Mouse (Mus musculus) embryonic facial prominence, embryonic 10.5 days (tissue): Measurements from ENCODE around the gene Mbd6. TPM values are rescaled to one million over a fixed set of nuclear protein-coding genes. Genes with fewer than 3 reads are reported as not detected.
A peak's percentile ranks its signal among the peaks of the same experiment; 100 is the strongest.
"Not testable (repeated sequence)": the region's sequence is repeated elsewhere in the genome, so short reads cannot be mapped to it uniquely, and the experiment has no call there.

Experiments used
- DNase-seq: peaks from one replicate; pipeline ENCODE4 v3.0.0-alpha.2; 2017; ENCODE audit warnings: low spot score
- H3K27ac ChIP-seq: fragments of 300-500 bp; sonication (generic); replicated peaks from 2 replicates; pipeline ENCODE4 v1.5.1; 2016; ENCODE audit warnings: mild to moderate bottlenecking
- H3K27me3 ChIP-seq: fragments of 300-500 bp; sonication (generic); replicated peaks from 2 replicates; pipeline ENCODE4 v1.6.1; 2016; ENCODE audit warnings: low read depth, mild to moderate bottlenecking; ENCODE audit not compliant: poor library complexity, severe bottlenecking
- H3K36me3 ChIP-seq: fragments of 300-500 bp; sonication (generic); replicated peaks from 2 replicates; pipeline ENCODE4 v1.6.1; 2016; ENCODE audit warnings: mild to moderate bottlenecking, moderate library complexity
- H3K4me1 ChIP-seq: fragments of 300-500 bp; sonication (generic); 2 replicates; pipeline ENCODE4 v1.6.1; 2016
- H3K4me3 ChIP-seq: fragments of 300-500 bp; sonication (generic); 2 replicates; pipeline ENCODE4 v1.5.1; 2016; ENCODE audit warnings: mild to moderate bottlenecking, moderate library complexity
- H3K9me3 ChIP-seq: fragments of 300-500 bp; sonication (generic); 2 replicates; pipeline ENCODE4 v1.6.1; 2016; ENCODE audit warnings: mild to moderate bottlenecking
- WGBS: fragments of 180-500 bp; shearing (Covaris S2); methylation state at CpG from one replicate; pipeline ENCODE4 v1.1.7; 2016; 5-methylcytosine and 5-hydroxymethylcytosine counted together
- polyA plus RNA-seq: library from polyadenylated mRNA; unstranded; fragments of >200 nt; fragmentation: Nextera tagmentation; extraction: Ambion mirVana; gene quantifications from 2 replicates; pipeline ENCODE4 v1.2.1, GENCODE M21; 2016

Gene Mbd6
- polyA plus RNA-seq, 1 experiment from 2014 or later, result 12.2 TPM

- DNase-seq, result peak; percentile 94
- Histone ChIP-seq H3K9me3 (no peaks in the 10 kb centered on the region), H3K4me3 (peak within 1 kb of the TSS; percentile 95), H3K27ac (peak within 1 kb of the TSS; percentile 92), H3K27me3 (no peaks in the 10 kb centered on the region), H3K36me3 (peaks cover 35% of the 10 kb centered on the region), H3K4me1 (peaks cover 13% of the 10 kb centered on the region)
- under 1% methylated on average over 65 of the region's 65 CpGs for WGBS
These were observed 22.9 kb upstream of the Mbd6 start, which contains the start of gene Mars for GRCm38 (mm10) chr10:127311476-127312355. Gene Mars (minus strand): TSS chr10:127311786.

- Histone ChIP-seq H3K27ac (peak overlapping the region; percentile 92), H3K4me1 (peaks cover 13% of the 10 kb centered on the region), H3K27me3 (no peaks in the 10 kb centered on the region), H3K4me3 (peak overlapping the region; percentile 95), H3K36me3 (peaks cover 44% of the 10 kb centered on the region), H3K9me3 (no peaks in the 10 kb centered on the region)
- 37% methylated on average over 23 of the region's 23 CpGs for WGBS
- DNase-seq, result peak; percentile 73
These were observed 22.0 kb upstream of the Mbd6 start for GRCm38 (mm10) chr10:127310523-127311475.

GRCm38 (mm10) chr10:127309167-127309566 is 20.3 kb upstream of the Mbd6 start:
- H3K36me3 ChIP-seq, result peaks cover 61% of the 10 kb centered on the region
- not testable (repeated sequence) for DNase-seq, H3K9me3 ChIP-seq, H3K4me3 ChIP-seq, H3K27ac ChIP-seq, H3K27me3 ChIP-seq
- peaks cover 13% of the 10 kb centered on the region for H3K4me1 ChIP-seq
- WGBS, result 86% methylated on average over 3 of the region's 3 CpGs

- no peaks in the 10 kb centered on the region for H3K27me3 ChIP-seq
- H3K4me1 ChIP-seq, result no peaks in the 10 kb centered on the region
- H3K27ac ChIP-seq, result no peak overlapping the region
- peaks cover 100% of the 10 kb centered on the region for H3K36me3 ChIP-seq
- H3K9me3 ChIP-seq, result no peaks in the 10 kb centered on the region
- WGBS, result 95% methylated on average over 11 of the region's 11 CpGs
- no peak overlapping the region for H3K4me3 ChIP-seq
- DNase-seq, result no peak
These were observed 14.3 kb upstream of the Mbd6 start for GRCm38 (mm10) chr10:127303136-127303535.

GRCm38 (mm10) chr10:127300361-127300760 is 11.5 kb upstream of the Mbd6 start:
- 94% methylated on average over 6 of the region's 6 CpGs for WGBS
- Histone ChIP-seq H3K27ac (no peak overlapping the region), H3K9me3 (no peaks in the 10 kb centered on the region), H3K27me3 (no peaks in the 10 kb centered on the region), H3K36me3 (peaks cover 100% of the 10 kb centered on the region), H3K4me3 (no peak overlapping the region), H3K4me1 (no peaks in the 10 kb centered on the region)
- no peak for DNase-seq

- Histone ChIP-seq H3K4me1 (peaks cover 9% of the 10 kb centered on the region), H3K9me3 (no peaks in the 10 kb centered on the region), H3K27me3 (no peaks in the 10 kb centered on the region), H3K27ac (no peak overlapping the region), H3K36me3 (peaks cover 99% of the 10 kb centered on the region), H3K4me3 (no peak overlapping the region)
- WGBS, result 95% methylated on average over 16 of the region's 16 CpGs
- DNase-seq, result no peak
These were observed 8.4 kb upstream of the Mbd6 start for GRCm38 (mm10) chr10:127297015-127297871.

GRCm38 (mm10) chr10:127295986-127296794 is 7.4 kb upstream of the Mbd6 start:
- 93% methylated on average over 24 of the region's 24 CpGs for WGBS
- peaks cover 19% of the 10 kb centered on the region for H3K4me1 ChIP-seq
- H3K9me3 ChIP-seq, result no peaks in the 10 kb centered on the region
- peaks cover 92% of the 10 kb centered on the region for H3K36me3 ChIP-seq
- no peak overlapping the region for H3K27ac ChIP-seq
- DNase-seq, result no peak
- H3K27me3 ChIP-seq, result no peaks in the 10 kb centered on the region
- H3K4me3 ChIP-seq, result no peak overlapping the region

- Histone ChIP-seq H3K36me3 (peaks cover 80% of the 10 kb centered on the region), H3K4me3 (no peak overlapping the region), H3K27me3 (no peaks in the 10 kb centered on the region), H3K27ac (no peak overlapping the region), H3K4me1 (peaks cover 26% of the 10 kb centered on the region), H3K9me3 (no peaks in the 10 kb centered on the region)
- DNase-seq, result no peak
- 93% methylated on average over 10 of the region's 10 CpGs for WGBS
These were observed 6.2 kb upstream of the Mbd6 start for GRCm38 (mm10) chr10:127294895-127295510.

GRCm38 (mm10) chr10:127293590-127294113 is 4.8 kb upstream of the Mbd6 start:
- Histone ChIP-seq H3K4me1 (peaks cover 38% of the 10 kb centered on the region), H3K36me3 (peaks cover 66% of the 10 kb centered on the region), H3K4me3 (no peak overlapping the region), H3K27me3 (no peaks in the 10 kb centered on the region), H3K9me3 (no peaks in the 10 kb centered on the region), H3K27ac (no peak overlapping the region)
- DNase-seq, result no peak
- WGBS, result 85% methylated on average over 3 of the region's 3 CpGs

- Histone ChIP-seq H3K27me3 (no peaks in the 10 kb centered on the region), H3K27ac (no peak overlapping the region), H3K4me3 (no peak overlapping the region; the same call in 1 of the 2 replicates), H3K4me1 (peaks cover 38% of the 10 kb centered on the region), H3K9me3 (no peaks in the 10 kb centered on the region), H3K36me3 (peaks cover 60% of the 10 kb centered on the region)
- 89% methylated on average over 6 of the region's 6 CpGs for WGBS
- no peak for DNase-seq
These were observed 4.2 kb upstream of the Mbd6 start for GRCm38 (mm10) chr10:127292987-127293538.
